Mouse (Mus musculus) G1E (cell line): ENCODE measurements around the gene Lgals3bp. TPM values are rescaled to one million over a fixed set of nuclear protein-coding genes. Genes with fewer than 3 reads are reported as not detected.

Experiments used
- ATAC-seq: 2 replicates; pipeline ENCODE4 v1.8.0; 2016; ENCODE audit warnings: mild to moderate bottlenecking; ENCODE audit not compliant: insufficient number of reproducible peaks, poor library complexity, low FRiP score, severe bottlenecking; ENCODE audit errors: extremely low read depth
- DNase-seq: peaks from one replicate; pipeline ENCODE4 v3.0.0; 2012; ENCODE audit warnings: low spot score
- H3K27me3 ChIP-seq: 2 replicates; pipeline ENCODE4 v1.6.1; 2012; ENCODE audit warnings: mild to moderate bottlenecking, low read length, inconsistent platforms; ENCODE audit not compliant: insufficient read depth
- H3K36me3 ChIP-seq: replicated peaks from 2 replicates; pipeline ENCODE3; 2012; ENCODE audit warnings: mild to moderate bottlenecking, inconsistent platforms
- H3K4me1 ChIP-seq: 2 replicates; pipeline ENCODE4 v1.6.1; 2012; ENCODE audit warnings: low read depth, low read length, inconsistent platforms, mixed read lengths; ENCODE audit not compliant: insufficient read depth
- H3K4me3 ChIP-seq: 2 replicates; pipeline ENCODE4 v1.5.1; 2012; ENCODE audit warnings: low read depth, mild to moderate bottlenecking, inconsistent platforms, low read length, moderate library complexity, mixed read lengths
- H3K9me3 ChIP-seq: replicated peaks from 2 replicates; pipeline ENCODE4 v1.6.1; 2012; ENCODE audit warnings: inconsistent platforms
- CTCF ChIP-seq: IDR thresholded peaks from 2 replicates; pipeline ENCODE4 v1.5.1; 2012; ENCODE audit warnings: low read depth, low read length, inconsistent platforms, mixed read lengths
- GATA1 ChIP-seq: IDR thresholded peaks from 2 replicates; pipeline ENCODE4 v1.6.1; 2012; ENCODE audit warnings: borderline replicate concordance, low read length, inconsistent platforms, mixed read lengths
- GATA2 ChIP-seq: IDR thresholded peaks from 2 replicates; pipeline ENCODE4 v1.6.1; 2012; ENCODE audit warnings: low read depth, low read length, inconsistent platforms, borderline replicate concordance
- POLR2AphosphoS5 ChIP-seq: IDR thresholded peaks from 2 replicates; pipeline ENCODE4 v1.6.1; 2012; ENCODE audit warnings: low read depth, low read length, inconsistent platforms; ENCODE audit not compliant: insufficient replicate concordance
- TAL1 ChIP-seq: conservative IDR thresholded peaks from 2 replicates; pipeline ENCODE4 v1.6.1; 2012; ENCODE audit warnings: low read depth, low read length, inconsistent platforms, mixed read lengths
- polyA plus RNA-seq: library from polyadenylated mRNA; stranded (reverse); fragments of >175 nt; gene quantifications from 2 replicates; pipeline ENCODE4 v1.2.3, GENCODE M21; 2012
- total RNA-seq, 2 experiments: library from RNA; stranded (forward) in 1 of 2; stranded (reverse) in 1 of 2; fragments of 200-1000 nt in 1 of 2; fragments of >200 nt in 1 of 2; fragmentation: Nextera tagmentation in 1 of 2; gene quantifications; 2 replicates each; pipeline ENCODE4 v1.2.3; 2014 to 2017

Gene Lgals3bp
- 8.1 and 8.4 TPM in 2 replicates for total RNA-seq (2014; fragmentation: Nextera tagmentation)
- total RNA-seq (2017): 24.5 and 25.7 TPM in 2 replicates
- polyA plus RNA-seq: 9.0 and 9.5 TPM in 2 replicates

DNA sequence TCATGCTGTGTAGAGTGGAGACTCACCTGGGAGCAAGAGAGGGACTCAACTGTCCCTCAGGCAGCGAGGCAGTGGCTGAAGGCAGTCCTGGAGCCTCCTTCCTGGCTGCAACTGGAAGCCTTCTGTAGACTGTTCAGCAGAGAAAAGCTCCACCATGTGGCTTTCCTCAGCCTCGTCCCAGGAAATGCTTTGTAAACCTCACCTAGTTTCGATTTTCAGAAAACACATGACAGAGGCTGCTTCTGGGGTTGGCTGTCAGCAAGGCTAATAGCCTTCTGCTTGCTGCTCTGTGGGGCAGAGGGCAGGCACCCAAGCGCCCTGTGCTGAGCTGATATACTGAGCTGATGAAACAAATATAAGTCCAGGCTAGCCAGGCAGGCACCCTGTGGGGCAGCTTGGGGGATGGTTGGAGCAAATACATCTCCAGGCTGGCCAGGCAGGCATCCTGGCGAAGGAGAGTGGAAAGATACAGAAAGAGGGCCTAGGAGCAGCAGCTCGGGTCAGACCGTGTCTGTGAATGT, at the start of gene Lgals3bp:
TSS of gene Lgals3bp (minus strand) at position 333 of the 521 bp plus-strand sequence.
- Histone ChIP-seq H3K4me3 (peak within 1 kb of the TSS; percentile 58), H3K9me3 (no peaks in the 10 kb centered on the region), H3K27me3 (0 out of 2 replicates have a peak, but pooled peaks cover 2% of the 10 kb centered on the region), H3K36me3 (peaks cover 53% of the 10 kb centered on the region), H3K4me1 (peaks cover 40% of the 10 kb centered on the region)
- TF ChIP-seq GATA1 (no peak), POLR2AphosphoS5 (no peak), CTCF (no peak), TAL1 (no peak), GATA2 (no peak)
- ATAC-seq: peak; percentile 71
- peak; percentile 52 for DNase-seq

DNA sequence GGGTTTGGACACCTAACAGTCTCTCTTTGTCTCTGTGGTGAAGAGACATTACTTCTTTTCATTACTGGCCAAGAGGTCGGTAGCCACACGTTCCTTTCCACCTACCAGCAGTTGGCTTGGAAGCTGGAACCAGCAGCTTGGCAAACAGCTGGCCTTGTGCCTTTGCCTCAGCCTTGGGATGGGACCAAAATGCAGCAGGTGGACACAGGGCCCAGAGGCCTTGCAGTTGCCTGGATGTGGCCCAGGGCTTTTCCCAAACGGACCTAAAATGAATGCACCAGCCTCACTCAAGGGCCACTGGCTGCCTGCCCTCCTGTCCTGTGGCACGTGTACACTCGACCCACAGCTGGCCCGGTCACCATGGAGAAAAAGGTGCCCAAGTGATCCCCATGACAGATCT, 49.3 kb upstream of the Lgals3bp start:
- H3K4me3 ChIP-seq: no peak overlapping the region
- ATAC-seq (no peak), DNase-seq (no peak)
- H3K4me1 ChIP-seq: no peaks in the 10 kb centered on the region
- H3K27me3 ChIP-seq: no peaks in the 10 kb centered on the region
- TF ChIP-seq POLR2AphosphoS5 (no peak), GATA2 (no peak), CTCF (no peak)
- H3K9me3 ChIP-seq: 0 out of 2 replicates have a peak, but pooled peaks cover 2% of the 10 kb centered on the region
- no peaks in the 10 kb centered on the region for H3K36me3 ChIP-seq

DNA sequence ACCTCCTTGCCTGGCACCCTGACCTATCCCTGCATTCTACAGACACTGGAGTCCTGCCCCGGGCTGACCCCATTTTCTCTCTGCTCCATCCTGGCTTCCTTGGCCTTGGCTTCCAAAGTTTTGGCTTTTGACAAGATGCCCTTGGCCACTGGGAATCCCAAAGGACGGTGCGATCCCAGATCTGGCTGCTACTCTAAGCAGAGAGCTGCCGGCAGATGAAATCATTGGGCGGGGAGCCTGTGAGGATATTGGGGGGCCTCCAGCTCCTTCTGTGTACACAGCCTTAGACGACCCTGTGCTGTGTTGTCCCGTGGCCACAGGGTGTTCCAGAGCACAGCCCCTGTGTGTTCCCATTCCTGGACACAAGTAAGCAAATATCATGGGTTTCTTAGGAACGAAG, 46.5 kb upstream of the Lgals3bp start:
- Histone ChIP-seq H3K4me1 (no peaks in the 10 kb centered on the region), H3K36me3 (no peaks in the 10 kb centered on the region), H3K4me3 (no peak overlapping the region), H3K9me3 (0 out of 2 replicates have a peak, but pooled peaks cover 2% of the 10 kb centered on the region), H3K27me3 (peaks cover 4% of the 10 kb centered on the region; the same call in 1 of the 2 replicates)
- TF ChIP-seq GATA1 (no peak), GATA2 (no peak), CTCF (no peak), TAL1 (no peak), POLR2AphosphoS5 (no peak)
- DNase-seq (no peak), ATAC-seq (no peak)

DNA sequence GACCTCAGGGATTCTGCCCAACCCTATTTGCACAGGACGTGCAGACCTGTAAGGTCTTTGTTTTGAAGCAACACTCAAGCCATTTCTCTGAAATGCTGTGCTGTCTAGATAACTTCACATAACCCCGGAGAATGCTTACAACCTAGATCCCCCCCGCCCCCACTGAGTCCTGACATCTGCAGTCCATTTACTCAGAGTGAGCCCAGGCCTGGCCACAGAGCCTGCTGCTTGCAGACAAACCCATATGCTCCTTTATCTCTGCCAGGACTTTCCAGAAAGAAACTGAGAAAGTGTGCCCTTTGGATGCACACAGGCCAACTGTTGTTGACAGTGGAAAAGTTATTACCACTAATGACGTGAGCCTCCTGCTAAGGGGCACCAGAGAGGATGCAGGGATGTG, 45.5 kb upstream of the Lgals3bp start:
- no peaks in the 10 kb centered on the region for H3K4me1 ChIP-seq
- no peak for ATAC-seq

DNA sequence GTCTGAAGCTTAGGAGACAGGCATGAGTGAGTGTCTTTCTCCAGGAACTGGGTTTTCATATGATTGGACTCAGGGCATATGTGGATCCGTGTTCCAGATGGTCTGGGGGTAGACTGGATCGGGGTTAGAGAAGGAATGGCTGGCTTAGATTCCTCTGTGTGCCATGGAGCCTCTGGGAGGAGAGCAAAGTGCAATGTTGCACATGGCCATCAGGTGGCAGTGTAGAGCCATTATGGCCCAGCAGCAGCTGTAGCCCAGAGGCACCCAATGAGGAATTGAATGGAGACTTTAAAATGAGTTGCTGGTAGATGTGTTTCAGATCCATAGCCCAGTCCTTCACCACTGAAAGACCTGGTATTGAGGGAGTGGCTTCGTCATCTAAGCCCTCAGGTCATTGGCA, 44.0 kb upstream of the Lgals3bp start:
- Histone ChIP-seq H3K9me3 (peaks cover 8% of the 10 kb centered on the region), H3K36me3 (no peaks in the 10 kb centered on the region), H3K4me3 (no peak overlapping the region), H3K27me3 (peaks cover 4% of the 10 kb centered on the region; the same call in 1 of the 2 replicates), H3K4me1 (no peaks in the 10 kb centered on the region)
- DNase-seq (peak; percentile 57), ATAC-seq (no peak; the same call in 1 of the 2 replicates)
- TF ChIP-seq POLR2AphosphoS5: no peak
- peak; percentile 93 for TF ChIP-seq CTCF

More for the DNA sequence above, 45.5 kb upstream of the Lgals3bp start:
- DNase-seq: no peak
- Histone ChIP-seq H3K27me3 (peaks cover 4% of the 10 kb centered on the region; the same call in 1 of the 2 replicates), H3K4me3 (no peak overlapping the region), H3K36me3 (no peaks in the 10 kb centered on the region), H3K9me3 (no peaks in the 10 kb centered on the region)
- TF ChIP-seq GATA1 (no peak), CTCF (no peak), GATA2 (no peak), POLR2AphosphoS5 (no peak), TAL1 (no peak)

DNA sequence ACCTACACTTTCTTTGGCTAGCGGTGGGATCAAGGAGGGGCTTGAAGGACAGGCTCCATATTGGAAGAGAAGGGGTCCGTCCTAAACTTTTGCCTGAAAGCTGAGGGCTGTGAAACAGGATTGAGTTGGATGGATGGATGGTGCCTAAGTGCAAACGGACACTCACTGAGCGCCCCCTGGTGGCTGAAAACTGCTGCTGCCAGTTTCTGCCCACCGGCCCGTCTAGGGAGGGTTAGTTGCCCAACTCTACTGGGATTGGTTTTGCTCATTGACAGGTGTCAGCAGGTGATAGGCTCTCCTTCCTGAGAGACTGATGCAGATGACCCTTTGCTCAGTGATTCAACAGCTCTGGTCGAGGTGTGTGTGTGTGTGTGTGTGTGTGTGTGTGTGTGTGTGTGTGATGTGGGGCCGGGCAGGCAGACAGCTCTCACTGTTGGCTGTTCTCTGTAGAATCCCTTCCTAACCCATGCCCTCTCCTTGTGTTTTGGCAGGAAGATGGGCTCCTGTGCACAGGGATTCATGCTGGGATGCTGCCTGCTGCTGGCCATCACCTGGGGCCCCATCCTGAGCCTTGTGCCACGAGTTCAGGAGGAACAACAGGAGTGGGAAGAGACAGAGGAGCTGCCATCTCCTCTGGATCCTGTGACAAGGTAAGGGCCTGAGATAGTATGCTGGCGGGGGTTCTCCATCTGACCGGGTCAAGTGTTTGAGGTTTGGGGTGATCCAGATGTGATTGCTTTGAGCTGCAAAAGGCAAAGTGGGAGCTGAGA, 41.5 kb upstream of the Lgals3bp start:
- H3K4me3 ChIP-seq: no peak overlapping the region
- TF ChIP-seq CTCF (peak; percentile 59; the same call in 1 of the 2 replicates), GATA2 (no peak)
- H3K36me3 ChIP-seq: no peaks in the 10 kb centered on the region
- no peaks in the 10 kb centered on the region for H3K4me1 ChIP-seq
- DNase-seq (no peak), ATAC-seq (no peak)
- peaks cover 8% of the 10 kb centered on the region for H3K9me3 ChIP-seq
- peaks cover 4% of the 10 kb centered on the region; the same call in 1 of the 2 replicates for H3K27me3 ChIP-seq
